ENCODE assay signal across 11 mouse cellular contexts in the genomic region with DNA sequence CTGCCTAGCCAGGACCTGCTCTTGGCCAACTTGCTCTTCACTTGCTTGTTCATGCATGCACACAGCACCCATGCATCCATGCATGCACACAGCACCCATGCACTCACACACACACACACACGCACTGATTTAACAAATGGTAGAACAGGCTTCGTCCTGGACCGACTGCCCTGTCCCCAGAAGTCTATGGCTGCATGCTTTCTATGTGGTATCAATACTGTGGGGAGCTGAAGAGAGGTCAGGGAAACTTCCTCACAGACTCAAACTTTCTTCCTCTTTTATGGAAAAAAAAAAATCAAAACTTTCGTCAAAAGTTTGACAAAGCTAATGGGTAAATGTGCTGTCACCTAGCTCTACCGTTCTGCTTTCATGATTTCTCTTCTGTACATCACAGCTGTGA. TPM values are rescaled to one million over a fixed set of nuclear protein-coding genes. Genes with fewer than 3 reads are reported as not detected.
DNase-seq lines count a peak whose midpoint lies in the region; ATAC-seq and TF ChIP-seq lines count a peak whose summit lies in the region.
"Had no signal": no experiment of that assay in that cellular context is flagged by ENCODE, and none has a peak within 500 bp of the region (broad histone marks: within the 10 kb centered on the region; RNA-seq: fewer than 3 reads in every experiment).

No protein-coding gene starts in this region.

- H3K36me3 ChIP-seq in heart, embryonic 16.5 days (ENCODE audit: control insufficient read depth, insufficient read depth) = peaks cover 91% of the 10 kb centered on the region
- peaks cover 46% of the 10 kb centered on the region for H3K36me3 ChIP-seq in liver, adult 2 months (ENCODE audit: control insufficient read depth, insufficient read depth, low read length)
- H3K36me3 ChIP-seq in liver, embryonic 12.5 days = peaks cover 100% of the 10 kb centered on the region
- peaks cover 75% of the 10 kb centered on the region for H3K36me3 ChIP-seq in stomach, embryonic 16.5 days (ENCODE audit: control insufficient read depth, insufficient read depth, low read length)

- no peak for ATAC-seq in heart, embryonic 16.5 days (replicated peaks; ENCODE audit: extremely low read depth, insufficient read depth, low FRiP score)
- no peak for ATAC-seq in liver, embryonic 12.5 days
- no peak for ATAC-seq in stomach, embryonic 16.5 days (ENCODE audit: insufficient read depth, low FRiP score)
- ATAC-seq: hindbrain, postnatal 0 days had no signal

- H3K4me2 ChIP-seq in heart, embryonic 16.5 days (ENCODE audit: low read depth, low read length) = no peak overlapping the region
- H3K4me2 ChIP-seq in liver, embryonic 12.5 days = no peak overlapping the region
- no peak overlapping the region for H3K4me2 ChIP-seq in stomach, embryonic 16.5 days (ENCODE audit: low read depth, low read length)

- H3K9ac ChIP-seq in heart, embryonic 16.5 days (ENCODE audit: low read length) = no peak overlapping the region
- 0 out of 2 replicates have a peak overlapping the region, but pooled peaks have one; percentile 3 for H3K9ac ChIP-seq in liver, adult 2 months (ENCODE audit: low read depth, low read length)
- no peak overlapping the region for H3K9ac ChIP-seq in liver, embryonic 12.5 days
- H3K9ac ChIP-seq in stomach, embryonic 16.5 days (ENCODE audit: low read length) = no peak overlapping the region

- TF ChIP-seq CTCF in liver, adult 2 months (IDR thresholded peaks at IDR 0.05; ENCODE audit: low read depth, low read length) = no peak

- peaks cover 14% of the 10 kb centered on the region for H3K4me1 ChIP-seq in heart, embryonic 16.5 days (ENCODE audit: control insufficient read depth, insufficient read depth, low read length)
- peaks cover 22% of the 10 kb centered on the region for H3K4me1 ChIP-seq in liver, adult 2 months (ENCODE audit: control insufficient read depth, insufficient read depth, low read length)
- H3K4me1 ChIP-seq in liver, embryonic 12.5 days = peaks cover 14% of the 10 kb centered on the region; the same call in 1 of the 2 replicates
- no peaks in the 10 kb centered on the region for H3K4me1 ChIP-seq in stomach, embryonic 16.5 days (ENCODE audit: control insufficient read depth, insufficient read depth, low read length)

- no peak for TF ChIP-seq POLR2A in liver, adult 2 months (IDR thresholded peaks at IDR 0.05; ENCODE audit: extremely low read depth, insufficient read depth, low read length)

- DNase-seq in heart, adult 18-20 months = no peak
- no peak for DNase-seq in liver, adult 2 months (ENCODE audit: extremely low read depth, low read depth, low spot score)
- DNase-seq in liver = no peak
- DNase-seq in ovary, postnatal 36 days (ENCODE audit: low spot score) = no peak
- DNase-seq: gastrocnemius, postnatal 36 days; thymus, postnatal 14 days had no signal

- H3K4me3 ChIP-seq in heart, embryonic 16.5 days (ENCODE audit: low read length) = no peak overlapping the region
- no peak overlapping the region for H3K4me3 ChIP-seq in liver, adult 2 months (ENCODE audit: insufficient read depth, low read depth, low read length)
- H3K4me3 ChIP-seq in liver, embryonic 12.5 days = no peak overlapping the region
- no peak overlapping the region for H3K4me3 ChIP-seq in stomach, embryonic 16.5 days (replicated peaks; ENCODE audit: low read length)
- H3K4me3 ChIP-seq: midbrain, embryonic 10.5 days had no signal

- no peaks in the 10 kb centered on the region for H3K9me3 ChIP-seq in heart, embryonic 16.5 days (replicated peaks; ENCODE audit: control insufficient read depth, low read length)
- H3K9me3 ChIP-seq in liver, embryonic 12.5 days (replicated peaks) = no peaks in the 10 kb centered on the region
- no peaks in the 10 kb centered on the region for H3K9me3 ChIP-seq in stomach, embryonic 16.5 days (replicated peaks; ENCODE audit: control insufficient read depth, low read length)
- H3K9me3 ChIP-seq: midbrain, embryonic 10.5 days had no signal

- 80% methylated on average over 5 of the region's 5 CpGs for WGBS in heart, embryonic 16.5 days
- WGBS in liver, adult 2 months = 47% methylated on average over 5 of the region's 5 CpGs
- WGBS in liver, embryonic 12.5 days (ENCODE audit: insufficient replicate concordance) = 65% methylated on average over 5 of the region's 5 CpGs
- WGBS in stomach, embryonic 16.5 days = 75% methylated on average over 5 of the region's 5 CpGs

- H3K27ac ChIP-seq in heart, embryonic 16.5 days (ENCODE audit: low read length) = peak overlapping the region; percentile 58
- H3K27ac ChIP-seq in liver, adult 2 months (replicated peaks; ENCODE audit: insufficient read depth, low read depth, low read length) = peak overlapping the region; percentile 49
- H3K27ac ChIP-seq in liver, embryonic 12.5 days = 0 out of 2 replicates have a peak overlapping the region, but pooled peaks have one; percentile 51
- peak overlapping the region; percentile 41 for H3K27ac ChIP-seq in stomach, embryonic 16.5 days (ENCODE audit: low read length)
- H3K27ac ChIP-seq: hindbrain, postnatal 0 days; midbrain, embryonic 10.5 days had no signal

- H3K27me3 ChIP-seq in heart, embryonic 16.5 days (ENCODE audit: control insufficient read depth, insufficient read depth, low read length) = no peaks in the 10 kb centered on the region
- no peaks in the 10 kb centered on the region for H3K27me3 ChIP-seq in liver, adult 2 months (ENCODE audit: control insufficient read depth, insufficient read depth, low read length)
- H3K27me3 ChIP-seq in liver, embryonic 12.5 days (replicated peaks) = no peaks in the 10 kb centered on the region
- no peaks in the 10 kb centered on the region for H3K27me3 ChIP-seq in stomach, embryonic 16.5 days (ENCODE audit: control insufficient read depth, insufficient read depth, low read length)

- no peaks in the 10 kb centered on the region for H3K79me2 ChIP-seq in liver, adult 2 months (ENCODE audit: control insufficient read depth, insufficient read depth, low read length)

RNA-seq across cellular contexts. Expression of a gene that starts 15.1 kb away (rescaled TPM):
- 36.6 and 43.8 TPM in 2 replicates for polyA plus RNA-seq in heart, embryonic 16.5 days (2015; fragmentation: Nextera tagmentation; extraction: Ambion mirVana)
- total RNA-seq in heart, adult 18-20 months (2021) = 10 to 100 TPM; 63.2 to 64.1 TPM
- total RNA-seq in liver, adult 2 months (2014; rRNA removed) = 27.0 and 39.5 TPM in 2 replicates
- 32.7 and 52.3 TPM in 2 replicates for polyA plus RNA-seq in liver, adult 2 months (2012; rRNA removed)
- 27.4 and 28.0 TPM in 2 replicates for polyA plus RNA-seq in liver, embryonic 12.5 days (2016; fragmentation: Nextera tagmentation; extraction: Ambion mirVana)
- 37.7 and 41.9 TPM in 2 replicates for polyA plus RNA-seq in stomach, embryonic 16.5 days (2015; fragmentation: Nextera tagmentation; extraction: Ambion mirVana)

RNA-seq across cellular contexts. Expression of a gene that starts 24.6 kb away (rescaled TPM):
- polyA plus RNA-seq in heart, embryonic 16.5 days (2015; fragmentation: Nextera tagmentation; extraction: Ambion mirVana) = 4,861 and 5,105 TPM in 2 replicates
- 1,000 to 10,000 TPM; 5,748 to 6,764 TPM for total RNA-seq in heart, adult 18-20 months (2021)
- 0.27 and 0.83 TPM in 2 replicates for total RNA-seq in liver, adult 2 months (2014; rRNA removed)
- 0.32 TPM in 1 of 2 replicates, not detected in the other for polyA plus RNA-seq in liver, adult 2 months (2012; rRNA removed)
- polyA plus RNA-seq in liver, embryonic 12.5 days (2016; fragmentation: Nextera tagmentation; extraction: Ambion mirVana) = 10.8 and 11.5 TPM in 2 replicates
- polyA plus RNA-seq in stomach, embryonic 16.5 days (2015; fragmentation: Nextera tagmentation; extraction: Ambion mirVana) = 6.3 and 46.9 TPM in 2 replicates

RNA-seq across cellular contexts. Expression of a gene that starts 33.2 kb away (rescaled TPM):
- polyA plus RNA-seq in heart, embryonic 16.5 days (2015; fragmentation: Nextera tagmentation; extraction: Ambion mirVana) = 331 and 376 TPM in 2 replicates
- total RNA-seq in heart, adult 18-20 months (2021) = 100 to 1,000 TPM; 118 to 119 TPM
- total RNA-seq in liver, adult 2 months (2014; rRNA removed) = 66.7 and 83.0 TPM in 2 replicates
- polyA plus RNA-seq in liver, adult 2 months (2012; rRNA removed) = 107 and 152 TPM in 2 replicates
- polyA plus RNA-seq in liver, embryonic 12.5 days (2016; fragmentation: Nextera tagmentation; extraction: Ambion mirVana) = 145 and 151 TPM in 2 replicates
- 289 and 291 TPM in 2 replicates for polyA plus RNA-seq in stomach, embryonic 16.5 days (2015; fragmentation: Nextera tagmentation; extraction: Ambion mirVana)

RNA-seq across cellular contexts. Expression of a gene that starts 34.1 kb away (rescaled TPM):
- 0.97 TPM in 2 replicates for polyA plus RNA-seq in heart, embryonic 16.5 days (2015; fragmentation: Nextera tagmentation; extraction: Ambion mirVana)
- 10 to 100 TPM; 13.5 to 15.7 TPM for total RNA-seq in heart, adult 18-20 months (2021)
- total RNA-seq in liver, adult 2 months (2014; rRNA removed) = under 0.01 and 0.27 TPM in 2 replicates
- 0.05 and 0.19 TPM in 2 replicates for polyA plus RNA-seq in liver, adult 2 months (2012; rRNA removed)
- polyA plus RNA-seq in liver, embryonic 12.5 days (2016; fragmentation: Nextera tagmentation; extraction: Ambion mirVana) = 0.04 and 0.18 TPM in 2 replicates
- polyA plus RNA-seq in stomach, embryonic 16.5 days (2015; fragmentation: Nextera tagmentation; extraction: Ambion mirVana) = 0.67 and 0.90 TPM in 2 replicates

RNA-seq across cellular contexts. Expression of a gene that starts 52.7 kb away (rescaled TPM):
- 288 and 319 TPM in 2 replicates for polyA plus RNA-seq in heart, embryonic 16.5 days (2015; fragmentation: Nextera tagmentation; extraction: Ambion mirVana)
- 10 to 100 TPM; 19.2 TPM for total RNA-seq in heart, adult 18-20 months (2021)
- total RNA-seq in liver, adult 2 months (2014; rRNA removed) = 3.0 and 6.0 TPM in 2 replicates
- polyA plus RNA-seq in liver, adult 2 months (2012; rRNA removed) = 14.8 and 17.5 TPM in 2 replicates
- 298 and 306 TPM in 2 replicates for polyA plus RNA-seq in liver, embryonic 12.5 days (2016; fragmentation: Nextera tagmentation; extraction: Ambion mirVana)
- polyA plus RNA-seq in stomach, embryonic 16.5 days (2015; fragmentation: Nextera tagmentation; extraction: Ambion mirVana) = 232 and 233 TPM in 2 replicates

Comparison
In these comparisons a context has a peak if more than half of its experiments do, and no peak if none do; other contexts are left out.
1. RNA of a gene that starts 24.6 kb away (polyA plus RNA-seq): 4,861 to 5,105 TPM in heart, embryonic 16.5 days; 6.3 to 46.9 TPM in stomach, embryonic 16.5 days, 10.8 to 11.5 TPM in liver, embryonic 12.5 days and 0.32 TPM in liver, adult 2 months; every median in the first group is over 100 times any median in the second.
2. Peak in every context shown above with its lines, with median percentiles within 50 percentile points of each other: H3K27ac ChIP-seq.